Mouse (Mus musculus) pancreas, adult 10 weeks (tissue): Measurements from ENCODE around the gene Gsdmc3. TPM values are rescaled to one million over a fixed set of nuclear protein-coding genes. Genes with fewer than 3 reads are reported as not detected.

Source experiments
- polyA plus RNA-seq: library from polyadenylated mRNA; stranded (reverse); fragments of 350-450 nt; fragmentation: Illumina TruSeq; extraction: RNeasy Lipid Tissue Mini Kit (QIAGEN cat#74804); gene quantifications from one replicate; pipeline ENCODE4 v1.2.3, GENCODE M21; 2015; ENCODE audit warnings: low read depth, low replicate concordance; ENCODE audit not compliant: insufficient read depth

Gene Gsdmc3
- not detected for polyA plus RNA-seq

DNA sequence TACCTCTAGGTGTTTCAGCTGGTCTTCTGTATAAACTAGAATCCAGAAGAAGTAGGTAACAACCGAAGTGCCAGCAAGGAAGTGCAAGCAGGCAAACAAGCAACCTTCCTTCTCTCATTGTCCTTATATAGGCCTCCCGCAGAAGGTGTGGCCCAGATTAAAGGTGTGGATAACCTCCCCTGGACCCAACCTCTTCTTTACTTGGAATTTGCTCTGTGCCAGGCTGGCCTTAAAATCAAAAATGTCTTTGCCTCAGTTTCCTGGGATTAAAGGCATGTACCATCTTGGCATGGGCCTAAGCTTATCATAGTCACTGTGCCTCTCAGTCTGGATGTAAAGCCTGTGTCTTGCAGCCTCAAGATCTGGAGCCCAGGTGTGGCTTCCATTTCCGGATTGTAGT, at the start of gene Gsdmc3:
Gene Gsdmc3 (minus strand): TSS at position 101 of the 400 bp plus-strand sequence.

DNA sequence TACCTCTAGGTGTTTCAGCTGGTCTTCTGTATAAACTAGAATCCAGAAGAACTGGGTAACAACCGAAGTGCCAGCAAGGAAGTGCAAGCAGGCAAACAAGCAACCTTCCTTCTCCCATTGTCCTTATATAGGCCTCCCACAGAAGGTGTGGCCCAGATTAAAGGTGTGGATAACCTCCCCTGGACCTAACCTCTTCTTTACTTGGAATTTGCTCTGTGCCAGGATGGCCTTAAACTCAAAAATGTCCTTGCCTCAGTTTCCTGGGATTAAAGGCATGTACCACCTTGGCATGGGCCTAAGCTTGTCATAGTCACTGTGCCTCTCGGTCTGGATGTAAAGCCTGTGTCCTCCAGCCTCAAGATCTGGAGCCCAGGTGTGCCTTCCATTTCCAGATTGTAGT, 33.8 kb upstream of the Gsdmc3 start, which contains the start of gene Gsdmc4:
Gene Gsdmc4 (minus strand): TSS at position 101 of the 400 bp plus-strand sequence.

Other genes with a start within 250 kb of the Gsdmc3 start
- gene Gsdmc2, start 33.4 kb downstream of the Gsdmc3 start, polyA plus RNA-seq, result not detected
- gene Gsdmc4, start 33.7 kb upstream of the Gsdmc3 start, polyA plus RNA-seq, result not detected
- gene Fam49b, start 181.9 kb upstream of the Gsdmc3 start, polyA plus RNA-seq, result 5.6 TPM